Mouse (Mus musculus): ENCODE measurements around the gene Cetn4. TPM values are rescaled to one million over a fixed set of nuclear protein-coding genes. Genes with fewer than 3 reads are reported as not detected.

The Cetn4 gene
- polyA plus RNA-seq, 1 experiment from 2014 or later = 1.7 TPM

- Histone ChIP-seq H3K4me3 (ENCODE audit: low read depth, low read length) (no peak overlapping the region), H3K4me1 (replicated peaks; ENCODE audit: control insufficient read depth, insufficient read depth) (no peaks in the 10 kb centered on the region), H3K27me3 (ENCODE audit: control insufficient read depth, insufficient read depth, low read length) (no peaks in the 10 kb centered on the region), H3K36me3 (ENCODE audit: control insufficient read depth, insufficient read depth, low read length) (no peaks in the 10 kb centered on the region), H3K9me3 (ENCODE audit: control insufficient read depth, low read length) (no peaks in the 10 kb centered on the region), H3K4me2 (replicated peaks; ENCODE audit: low read depth) (no peak overlapping the region), H3K27ac (replicated peaks) (no peak overlapping the region), H3K9ac (ENCODE audit: low read length) (no peak overlapping the region)
- WGBS = 77% methylated on average over 2 of the region's 2 CpGs
- no peak for DNase-seq (ENCODE audit: low spot score)
- TF ChIP-seq CTCF (IDR thresholded peaks at IDR 0.05; ENCODE audit: low read depth) (no peak), EP300 (optimal IDR thresholded peaks at IDR 0.05) (no peak)
- no peak for ATAC-seq (ENCODE audit: low FRiP score, low TSS enrichment)
Measured at GRCm38 (mm10) chr3:37291929-37292328, 20.6 kb downstream of the Cetn4 start.

- DNase-seq (ENCODE audit: low spot score) = no peak
- Histone ChIP-seq H3K4me1 (replicated peaks; ENCODE audit: control insufficient read depth, insufficient read depth) (no peaks in the 10 kb centered on the region), H3K36me3 (ENCODE audit: control insufficient read depth, insufficient read depth, low read length) (no peaks in the 10 kb centered on the region), H3K9me3 (ENCODE audit: control insufficient read depth, low read length) (no peaks in the 10 kb centered on the region), H3K4me2 (replicated peaks; ENCODE audit: low read depth) (no peak overlapping the region), H3K27me3 (ENCODE audit: control insufficient read depth, insufficient read depth, low read length) (no peaks in the 10 kb centered on the region), H3K9ac (ENCODE audit: low read length) (no peak overlapping the region), H3K27ac (replicated peaks) (no peak overlapping the region), H3K4me3 (ENCODE audit: low read depth, low read length) (no peak overlapping the region)
- TF ChIP-seq CTCF (IDR thresholded peaks at IDR 0.05; ENCODE audit: low read depth) = no peak
- TF ChIP-seq EP300 (optimal IDR thresholded peaks at IDR 0.05) = no peak
- ATAC-seq (ENCODE audit: low FRiP score, low TSS enrichment) = no peak
- WGBS = 56% methylated on average over 7 of the region's 7 CpGs
Measured at GRCm38 (mm10) chr3:37290881-37291541, 21.5 kb downstream of the Cetn4 start.

GRCm38 (mm10) chr3:37289237-37289636 lies 23.3 kb downstream of the Cetn4 start:
- DNase-seq (ENCODE audit: low spot score) (no peak), ATAC-seq (ENCODE audit: low FRiP score, low TSS enrichment) (no peak)
- no peaks in the 10 kb centered on the region for H3K36me3 ChIP-seq (ENCODE audit: control insufficient read depth, insufficient read depth, low read length)
- H3K4me3 ChIP-seq (ENCODE audit: low read depth, low read length) = no peak overlapping the region
- TF ChIP-seq CTCF (IDR thresholded peaks at IDR 0.05; ENCODE audit: low read depth) (no peak), EP300 (optimal IDR thresholded peaks at IDR 0.05) (no peak)
- no peaks in the 10 kb centered on the region for H3K27me3 ChIP-seq (ENCODE audit: control insufficient read depth, insufficient read depth, low read length)
- 86% methylated on average over 2 of the region's 2 CpGs for WGBS
- no peaks in the 10 kb centered on the region for H3K9me3 ChIP-seq (ENCODE audit: control insufficient read depth, low read length)
- no peaks in the 10 kb centered on the region for H3K4me1 ChIP-seq (replicated peaks; ENCODE audit: control insufficient read depth, insufficient read depth)
- H3K27ac ChIP-seq (replicated peaks) = no peak overlapping the region
- no peak overlapping the region for H3K4me2 ChIP-seq (replicated peaks; ENCODE audit: low read depth)
- no peak overlapping the region for H3K9ac ChIP-seq (ENCODE audit: low read length)

GRCm38 (mm10) chr3:37283234-37283633 lies 29.3 kb downstream of the Cetn4 start:
- 62% methylated on average over 4 of the region's 4 CpGs for WGBS
- no peaks in the 10 kb centered on the region for H3K36me3 ChIP-seq (ENCODE audit: control insufficient read depth, insufficient read depth, low read length)
- no peaks in the 10 kb centered on the region for H3K9me3 ChIP-seq (ENCODE audit: control insufficient read depth, low read length)
- no peaks in the 10 kb centered on the region for H3K4me1 ChIP-seq (replicated peaks; ENCODE audit: control insufficient read depth, insufficient read depth)
- no peak overlapping the region for H3K9ac ChIP-seq (ENCODE audit: low read length)
- H3K4me2 ChIP-seq (replicated peaks; ENCODE audit: low read depth) = no peak overlapping the region
- no peak overlapping the region for H3K27ac ChIP-seq (replicated peaks)
- TF ChIP-seq CTCF (IDR thresholded peaks at IDR 0.05; ENCODE audit: low read depth) (no peak), EP300 (optimal IDR thresholded peaks at IDR 0.05) (no peak)
- H3K27me3 ChIP-seq (ENCODE audit: control insufficient read depth, insufficient read depth, low read length) = no peaks in the 10 kb centered on the region
- ATAC-seq (ENCODE audit: low FRiP score, low TSS enrichment) (no peak), DNase-seq (ENCODE audit: low spot score) (no peak)
- H3K4me3 ChIP-seq (ENCODE audit: low read depth, low read length) = no peak overlapping the region

GRCm38 (mm10) chr3:37282299-37282922 lies 30.1 kb downstream of the Cetn4 start:
- DNase-seq (ENCODE audit: low spot score) (no peak), ATAC-seq (ENCODE audit: low FRiP score, low TSS enrichment) (no peak)
- Histone ChIP-seq H3K36me3 (ENCODE audit: control insufficient read depth, insufficient read depth, low read length) (no peaks in the 10 kb centered on the region), H3K9me3 (ENCODE audit: control insufficient read depth, low read length) (no peaks in the 10 kb centered on the region), H3K9ac (ENCODE audit: low read length) (no peak overlapping the region), H3K27me3 (ENCODE audit: control insufficient read depth, insufficient read depth, low read length) (no peaks in the 10 kb centered on the region), H3K27ac (replicated peaks) (no peak overlapping the region), H3K4me2 (replicated peaks; ENCODE audit: low read depth) (no peak overlapping the region), H3K4me1 (replicated peaks; ENCODE audit: control insufficient read depth, insufficient read depth) (no peaks in the 10 kb centered on the region), H3K4me3 (ENCODE audit: low read depth, low read length) (no peak overlapping the region)
- 76% methylated on average over 11 of the region's 11 CpGs for WGBS
- TF ChIP-seq EP300 (optimal IDR thresholded peaks at IDR 0.05) (no peak), CTCF (IDR thresholded peaks at IDR 0.05; ENCODE audit: low read depth) (no peak)

GRCm38 (mm10) chr3:37280871-37281270 lies 31.6 kb downstream of the Cetn4 start:
- Histone ChIP-seq H3K4me2 (replicated peaks; ENCODE audit: low read depth) (no peak overlapping the region), H3K36me3 (ENCODE audit: control insufficient read depth, insufficient read depth, low read length) (no peaks in the 10 kb centered on the region), H3K27ac (replicated peaks) (no peak overlapping the region), H3K4me3 (ENCODE audit: low read depth, low read length) (no peak overlapping the region), H3K9ac (ENCODE audit: low read length) (no peak overlapping the region), H3K9me3 (ENCODE audit: control insufficient read depth, low read length) (no peaks in the 10 kb centered on the region), H3K4me1 (replicated peaks; ENCODE audit: control insufficient read depth, insufficient read depth) (no peaks in the 10 kb centered on the region), H3K27me3 (ENCODE audit: control insufficient read depth, insufficient read depth, low read length) (no peaks in the 10 kb centered on the region)
- DNase-seq (ENCODE audit: low spot score) (no peak), ATAC-seq (ENCODE audit: low FRiP score, low TSS enrichment) (no peak)
- WGBS = 54% methylated on average over 8 of the region's 8 CpGs
- no peak for TF ChIP-seq CTCF (IDR thresholded peaks at IDR 0.05; ENCODE audit: low read depth)
- no peak for TF ChIP-seq EP300 (optimal IDR thresholded peaks at IDR 0.05)
